Mouse (Mus musculus): Measurements from ENCODE around the gene Ctdnep1.
"Not testable (repeated sequence)": the region's sequence is repeated elsewhere in the genome, so short reads cannot be mapped to it uniquely, and the experiment has no call there.

Ctdnep1 gene

GRCm38 (mm10) chr11:70010961-70011360 is 30.0 kb downstream of the Ctdnep1 start:
- no peak for DNase-seq (ENCODE audit: low spot score in 2 of 2)

- DNase-seq (ENCODE audit: low spot score in 2 of 2), result no peak
These were observed 32.0 kb downstream of the Ctdnep1 start for GRCm38 (mm10) chr11:70012931-70013330.

- DNase-seq (ENCODE audit: low spot score in 2 of 2), result no peak
These were observed 32.5 kb downstream of the Ctdnep1 start for GRCm38 (mm10) chr11:70013408-70013807.

- DNase-seq (ENCODE audit: low spot score in 2 of 2), result no peak
These were observed 33.1 kb downstream of the Ctdnep1 start for GRCm38 (mm10) chr11:70014051-70014450.

- peak; percentile 80 to 81 for DNase-seq (ENCODE audit: low spot score in 2 of 2)
These were observed 34.1 kb downstream of the Ctdnep1 start, which contains the start of gene Acadvl for GRCm38 (mm10) chr11:70014880-70015558. Gene Acadvl, minus strand, starts transcription at chr11:70015411.

GRCm38 (mm10) chr11:70015677-70016076 is 34.7 kb downstream of the Ctdnep1 start:
- no peak for DNase-seq (ENCODE audit: low spot score in 2 of 2)

- DNase-seq (ENCODE audit: low spot score in 2 of 2), result not testable (repeated sequence)
These were observed 35.2 kb downstream of the Ctdnep1 start for GRCm38 (mm10) chr11:70016177-70016576.

GRCm38 (mm10) chr11:70016669-70017068 is 35.7 kb downstream of the Ctdnep1 start, which contains the start of gene Dlg4:
Gene Dlg4, plus strand, starts transcription at chr11:70016942.
- DNase-seq (ENCODE audit: low spot score in 2 of 2), result no peak

- no peak for DNase-seq (ENCODE audit: low spot score in 2 of 2)
These were observed 36.3 kb downstream of the Ctdnep1 start for GRCm38 (mm10) chr11:70017199-70017767.

GRCm38 (mm10) chr11:70018131-70018990 is 37.4 kb downstream of the Ctdnep1 start:
- peak in 1 of 2 experiments; percentile 74 for DNase-seq (ENCODE audit: low spot score in 2 of 2)

GRCm38 (mm10) chr11:70019495-70020021 is 38.6 kb downstream of the Ctdnep1 start:
- no peak for DNase-seq (ENCODE audit: low spot score in 2 of 2)

GRCm38 (mm10) chr11:70020022-70020631 is 39.2 kb downstream of the Ctdnep1 start:
- DNase-seq (ENCODE audit: low spot score in 2 of 2), result no peak

- DNase-seq (ENCODE audit: low spot score in 2 of 2), result peak in 1 of 2 experiments; percentile 77
These were observed 39.8 kb downstream of the Ctdnep1 start for GRCm38 (mm10) chr11:70020731-70021263.

- peak; percentile 98 for DNase-seq (ENCODE audit: low spot score in 2 of 2)
These were observed 40.5 kb downstream of the Ctdnep1 start for GRCm38 (mm10) chr11:70021264-70022132.

GRCm38 (mm10) chr11:70023481-70024150 is 42.7 kb downstream of the Ctdnep1 start:
- DNase-seq (ENCODE audit: low spot score in 2 of 2), result peak in 1 of 2 experiments; percentile 66

GRCm38 (mm10) chr11:70024151-70024514 is 43.2 kb downstream of the Ctdnep1 start:
- no peak for DNase-seq (ENCODE audit: low spot score in 2 of 2)

- peak in 1 of 2 experiments; percentile 42 for DNase-seq (ENCODE audit: low spot score in 2 of 2)
These were observed 45.7 kb downstream of the Ctdnep1 start for GRCm38 (mm10) chr11:70026689-70027088.

GRCm38 (mm10) chr11:70027397-70027796 is 46.4 kb downstream of the Ctdnep1 start:
- DNase-seq (ENCODE audit: low spot score in 2 of 2), result no peak

GRCm38 (mm10) chr11:70028401-70029129 is 47.6 kb downstream of the Ctdnep1 start:
- DNase-seq (ENCODE audit: low spot score in 2 of 2), result no peak
